In the genomic region with DNA sequence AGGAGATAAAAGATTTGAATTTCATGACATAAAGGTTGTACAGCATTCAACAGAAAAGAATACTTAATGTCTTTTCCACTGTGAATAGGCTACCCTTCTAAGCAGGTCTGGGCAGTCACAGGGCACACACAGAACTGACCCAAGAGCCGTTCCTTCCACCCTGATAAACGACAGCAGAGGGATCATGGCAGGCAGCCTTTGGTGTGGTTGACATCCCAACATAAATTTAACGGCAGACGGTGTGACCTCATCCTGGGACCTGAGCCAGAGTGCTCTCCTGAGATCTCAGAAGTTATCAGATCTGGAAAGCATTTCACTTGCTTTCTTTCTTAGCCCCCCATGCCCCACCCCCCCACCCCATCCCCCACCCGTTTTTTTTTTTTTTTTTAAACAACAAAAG, we compare ENCODE assay signal across 8 mouse cellular contexts.
DNase-seq lines count a peak whose midpoint lies in the region; ATAC-seq and TF ChIP-seq lines count a peak whose summit lies in the region.

No protein-coding gene starts in this region.

- DNase-seq in ovary, postnatal 14 days (ENCODE audit: low spot score) = peak; percentile 13
- DNase-seq in ovary, postnatal 10 days (ENCODE audit: low spot score) = no peak
- peak; percentile 69 for DNase-seq in embryonic facial prominence, embryonic 14.5 days (ENCODE audit: low spot score)
- no peak for DNase-seq in liver, postnatal 0 days

- H3K4me2 ChIP-seq in embryonic facial prominence, embryonic 14.5 days (ENCODE audit: low read depth, low read length) = no peak overlapping the region
- no peak overlapping the region for H3K4me2 ChIP-seq in kidney, embryonic 15.5 days
- no peak overlapping the region for H3K4me2 ChIP-seq in neural tube, embryonic 12.5 days (replicated peaks)
- H3K4me2 ChIP-seq in liver, postnatal 0 days (ENCODE audit: low read depth, low read length) = no peak overlapping the region

- no peak overlapping the region for H3K4me3 ChIP-seq in embryonic facial prominence, embryonic 14.5 days (ENCODE audit: low read depth, low read length)
- H3K4me3 ChIP-seq in kidney, embryonic 15.5 days (replicated peaks) = no peak overlapping the region
- no peak overlapping the region for H3K4me3 ChIP-seq in neural tube, embryonic 12.5 days
- no peak overlapping the region for H3K4me3 ChIP-seq in liver, postnatal 0 days (ENCODE audit: low read depth, low read length)

- no peaks in the 10 kb centered on the region for H3K27me3 ChIP-seq in embryonic facial prominence, embryonic 14.5 days (replicated peaks; ENCODE audit: control insufficient read depth, insufficient read depth, low read length)
- H3K27me3 ChIP-seq in kidney, embryonic 15.5 days = no peaks in the 10 kb centered on the region
- no peaks in the 10 kb centered on the region for H3K27me3 ChIP-seq in neural tube, embryonic 12.5 days (replicated peaks)
- no peaks in the 10 kb centered on the region for H3K27me3 ChIP-seq in liver, postnatal 0 days (ENCODE audit: insufficient read depth, low read length)

- 17% methylated on average over 5 of the region's 5 CpGs for WGBS in embryonic facial prominence, embryonic 14.5 days
- 4% methylated on average over 5 of the region's 5 CpGs for WGBS in kidney, embryonic 15.5 days
- WGBS in neural tube, embryonic 12.5 days = 4% methylated on average over 5 of the region's 5 CpGs
- 34% methylated on average over 5 of the region's 5 CpGs for WGBS in liver, postnatal 0 days (ENCODE audit: insufficient replicate concordance)

- H3K9ac ChIP-seq in embryonic facial prominence, embryonic 14.5 days (ENCODE audit: low read depth, low read length) = no peak overlapping the region
- no peak overlapping the region for H3K9ac ChIP-seq in kidney, embryonic 15.5 days
- H3K9ac ChIP-seq in neural tube, embryonic 12.5 days = no peak overlapping the region
- H3K9ac ChIP-seq in liver, postnatal 0 days (replicated peaks) = no peak overlapping the region

- peaks cover 6% of the 10 kb centered on the region; the same call in 1 of the 2 replicates for H3K36me3 ChIP-seq in embryonic facial prominence, embryonic 14.5 days (ENCODE audit: control insufficient read depth, insufficient read depth, low read length)
- no peaks in the 10 kb centered on the region for H3K36me3 ChIP-seq in kidney, embryonic 15.5 days
- H3K36me3 ChIP-seq in neural tube, embryonic 12.5 days = no peaks in the 10 kb centered on the region
- H3K36me3 ChIP-seq in liver, postnatal 0 days (replicated peaks; ENCODE audit: insufficient read depth, low read length) = no peaks in the 10 kb centered on the region

- no peak overlapping the region for H3K27ac ChIP-seq in embryonic facial prominence, embryonic 14.5 days (replicated peaks; ENCODE audit: low read depth, low read length)
- 0 out of 2 replicates have a peak overlapping the region, but pooled peaks have one; percentile 28 for H3K27ac ChIP-seq in kidney, embryonic 15.5 days
- no peak overlapping the region for H3K27ac ChIP-seq in neural tube, embryonic 12.5 days
- no peak overlapping the region for H3K27ac ChIP-seq in liver, postnatal 0 days (ENCODE audit: low read depth)

- ATAC-seq in embryonic facial prominence, embryonic 14.5 days (ENCODE audit: low read depth) = no peak
- ATAC-seq in kidney, embryonic 15.5 days (replicated peaks; ENCODE audit: low FRiP score) = no peak
- peak; percentile 55 for ATAC-seq in neural tube, embryonic 12.5 days (ENCODE audit: low FRiP score, low read depth)
- ATAC-seq in erythroid progenitor cell, adult 5-6 weeks (replicated peaks; ENCODE audit: low FRiP score, poor library complexity, severe bottlenecking) = no peak
- no peak for ATAC-seq in liver, postnatal 0 days
- no peak for ATAC-seq in CD4-positive, CD25-positive, alpha-beta regulatory T cell, adult 4 months

- TF ChIP-seq CTCF in liver, postnatal 0 days (IDR thresholded peaks at IDR 0.05; ENCODE audit: low read depth) = no peak

- peaks cover 44% of the 10 kb centered on the region for H3K4me1 ChIP-seq in embryonic facial prominence, embryonic 14.5 days (ENCODE audit: control insufficient read depth, insufficient read depth, low read length)
- H3K4me1 ChIP-seq in kidney, embryonic 15.5 days = peaks cover 57% of the 10 kb centered on the region
- H3K4me1 ChIP-seq in neural tube, embryonic 12.5 days = peaks cover 50% of the 10 kb centered on the region
- H3K4me1 ChIP-seq in liver, postnatal 0 days (ENCODE audit: insufficient read depth) = no peaks in the 10 kb centered on the region; the same call in 1 of the 2 replicates

- no peaks in the 10 kb centered on the region for H3K9me3 ChIP-seq in embryonic facial prominence, embryonic 14.5 days (ENCODE audit: control insufficient read depth, low read length)
- no peaks in the 10 kb centered on the region for H3K9me3 ChIP-seq in kidney, embryonic 15.5 days (replicated peaks)
- H3K9me3 ChIP-seq in neural tube, embryonic 12.5 days = no peaks in the 10 kb centered on the region
- H3K9me3 ChIP-seq in liver, postnatal 0 days (ENCODE audit: low read length) = no peaks in the 10 kb centered on the region

- no peak for TF ChIP-seq EP300 in liver, postnatal 0 days (IDR thresholded peaks at IDR 0.05; ENCODE audit: low read depth)

Comparison
In these comparisons a context has a peak if more than half of its experiments do, and no peak if none do; other contexts are left out.
1. DNase-seq: peak in ovary, postnatal 14 days (single experiment) and embryonic facial prominence, embryonic 14.5 days (single experiment); none in ovary, postnatal 10 days (single experiment) and liver, postnatal 0 days (single experiment).